ENCODE assay signal across 10 mouse cellular contexts in genomic region chr9:116352801-116353494, GRCm38 (mm10).
DNase-seq lines count a peak whose midpoint lies in the region; ATAC-seq lines count a peak whose summit lies in the region.
"Had no signal": no experiment of that assay in that cellular context is flagged by ENCODE, and none has a peak within 500 bp of the region (broad histone marks: within the 10 kb centered on the region; RNA-seq: fewer than 3 reads in every experiment).

No protein-coding gene starts in this region.

- peak; percentile 97 for DNase-seq in heart, adult 11 months
- no peak for DNase-seq in heart, postnatal 4 days
- peak; percentile 27 for DNase-seq in 3T3-L1 (ENCODE audit: low read depth, low spot score)
- peak; percentile 70 for DNase-seq in gastrocnemius, postnatal 25 days
- DNase-seq in lung, postnatal 25 days (ENCODE audit: low spot score), result peak; percentile 88
- no peak for DNase-seq in spleen, adult 18-20 months
- DNase-seq: cerebellum, adult 8-10 months; right cerebral cortex, postnatal 4 days had no signal

- ATAC-seq in erythroblast, adult 5-6 weeks (replicated peaks; ENCODE audit: low FRiP score, poor library complexity, severe bottlenecking), result no peak
- ATAC-seq: hindbrain, embryonic 16.5 days had no signal

Comparison
In these comparisons a context has a peak if more than half of its experiments do, and no peak if none do; other contexts are left out.
1. DNase-seq: peak in heart, adult 11 months (single experiment), 3T3-L1 (single experiment), gastrocnemius, postnatal 25 days (single experiment) and lung, postnatal 25 days (single experiment); none in heart, postnatal 4 days (single experiment) and spleen, adult 18-20 months (0 of 2).